Mouse (Mus musculus): ENCODE results near the gene Trim38. TPM values are rescaled to one million over a fixed set of nuclear protein-coding genes. Genes with fewer than 3 reads are reported as not detected.
"Not testable (repeated sequence)": the region's sequence is repeated elsewhere in the genome, so short reads cannot be mapped to it uniquely, and the experiment has no call there.

The Trim38 gene
- not detected in 2 replicates for polyA plus RNA-seq (2015; fragmentation: Nextera tagmentation; extraction: Ambion mirVana)

- WGBS = 88% methylated on average over 2 of the region's 2 CpGs
- H3K27ac ChIP-seq (ENCODE audit: low read length); ATAC-seq (ENCODE audit: low FRiP score, low TSS enrichment): not testable (repeated sequence)
These were observed at the start of gene Trim38 for GRCm38 (mm10) chr13:23769613-23770012. TSS of gene Trim38 (plus strand) at chr13:23769913.

GRCm38 (mm10) chr13:23724239-23724638 is 45.5 kb upstream of the Trim38 start:
- Histone ChIP-seq H3K9me3 (ENCODE audit: low read length) (no peaks in the 10 kb centered on the region), H3K4me1 (ENCODE audit: insufficient read depth, low read length) (no peaks in the 10 kb centered on the region), H3K27ac (ENCODE audit: low read length) (no peak overlapping the region), H3K36me3 (ENCODE audit: insufficient read depth, low read length) (no peaks in the 10 kb centered on the region), H3K9ac (replicated peaks; ENCODE audit: low read length) (no peak overlapping the region), H3K27me3 (ENCODE audit: insufficient read depth, low read length) (no peaks in the 10 kb centered on the region), H3K4me3 (ENCODE audit: low read length) (no peak overlapping the region), H3K4me2 (replicated peaks; ENCODE audit: low read depth, low read length) (no peak overlapping the region)
- 81% methylated on average over 4 of the region's 4 CpGs for WGBS
- no peak for ATAC-seq (ENCODE audit: low FRiP score, low TSS enrichment)

More at GRCm38 (mm10) chr13:23769613-23770012, at the start of gene Trim38:
- not testable (repeated sequence) for H3K4me3 ChIP-seq (ENCODE audit: low read length); H3K36me3 ChIP-seq (ENCODE audit: insufficient read depth, low read length); H3K9ac ChIP-seq (replicated peaks; ENCODE audit: low read length); H3K4me2 ChIP-seq (replicated peaks; ENCODE audit: low read depth, low read length); H3K27me3 ChIP-seq (ENCODE audit: insufficient read depth, low read length); H3K4me1 ChIP-seq (ENCODE audit: insufficient read depth, low read length); H3K9me3 ChIP-seq (ENCODE audit: low read length)

GRCm38 (mm10) chr13:23725213-23725612 is 44.5 kb upstream of the Trim38 start:
- H3K27ac ChIP-seq (ENCODE audit: low read length) = no peak overlapping the region
- H3K27me3 ChIP-seq (ENCODE audit: insufficient read depth, low read length) = no peaks in the 10 kb centered on the region
- no peaks in the 10 kb centered on the region for H3K4me1 ChIP-seq (ENCODE audit: insufficient read depth, low read length)
- H3K4me3 ChIP-seq (ENCODE audit: low read length) = no peak overlapping the region
- H3K9ac ChIP-seq (replicated peaks; ENCODE audit: low read length) = no peak overlapping the region
- H3K36me3 ChIP-seq (ENCODE audit: insufficient read depth, low read length) = no peaks in the 10 kb centered on the region
- H3K4me2 ChIP-seq (replicated peaks; ENCODE audit: low read depth, low read length) = no peak overlapping the region
- no peak for ATAC-seq (ENCODE audit: low FRiP score, low TSS enrichment)
- WGBS = no CpG with 5 or more reads among the region's 1 CpGs
- H3K9me3 ChIP-seq (ENCODE audit: low read length) = no peaks in the 10 kb centered on the region

GRCm38 (mm10) chr13:23728472-23729191 is 41.1 kb upstream of the Trim38 start:
- Histone ChIP-seq H3K9ac (replicated peaks; ENCODE audit: low read length) (no peak overlapping the region), H3K4me2 (replicated peaks; ENCODE audit: low read depth, low read length) (no peak overlapping the region), H3K4me3 (ENCODE audit: low read length) (no peak overlapping the region), H3K36me3 (ENCODE audit: insufficient read depth, low read length) (no peaks in the 10 kb centered on the region), H3K4me1 (ENCODE audit: insufficient read depth, low read length) (peaks cover 3% of the 10 kb centered on the region; the same call in 1 of the 2 replicates), H3K27ac (ENCODE audit: low read length) (no peak overlapping the region), H3K9me3 (ENCODE audit: low read length) (no peaks in the 10 kb centered on the region), H3K27me3 (ENCODE audit: insufficient read depth, low read length) (no peaks in the 10 kb centered on the region)
- 92% methylated on average over 18 of the region's 18 CpGs for WGBS
- no peak for ATAC-seq (ENCODE audit: low FRiP score, low TSS enrichment)

- Histone ChIP-seq H3K27me3 (ENCODE audit: insufficient read depth, low read length) (no peaks in the 10 kb centered on the region), H3K9ac (replicated peaks; ENCODE audit: low read length) (no peak overlapping the region), H3K4me1 (ENCODE audit: insufficient read depth, low read length) (peaks cover 3% of the 10 kb centered on the region; the same call in 1 of the 2 replicates), H3K27ac (ENCODE audit: low read length) (no peak overlapping the region), H3K4me3 (ENCODE audit: low read length) (no peak overlapping the region), H3K9me3 (ENCODE audit: low read length) (no peaks in the 10 kb centered on the region), H3K36me3 (ENCODE audit: insufficient read depth, low read length) (no peaks in the 10 kb centered on the region), H3K4me2 (replicated peaks; ENCODE audit: low read depth, low read length) (no peak overlapping the region)
- ATAC-seq (ENCODE audit: low FRiP score, low TSS enrichment) = no peak
- 94% methylated on average over 9 of the region's 9 CpGs for WGBS
These were observed 40.6 kb upstream of the Trim38 start for GRCm38 (mm10) chr13:23729192-23729525.

- ATAC-seq (ENCODE audit: low FRiP score, low TSS enrichment) = no peak
- no peak overlapping the region for H3K4me2 ChIP-seq (replicated peaks; ENCODE audit: low read depth, low read length)
These were observed 40.0 kb upstream of the Trim38 start for GRCm38 (mm10) chr13:23729706-23730105.

GRCm38 (mm10) chr13:23730479-23730878 is 39.2 kb upstream of the Trim38 start:
- WGBS = 20% methylated on average over 8 of the region's 8 CpGs
- Histone ChIP-seq H3K4me1 (ENCODE audit: insufficient read depth, low read length) (peaks cover 3% of the 10 kb centered on the region; the same call in 1 of the 2 replicates), H3K4me2 (replicated peaks; ENCODE audit: low read depth, low read length) (peak overlapping the region; percentile 6; the same call in 1 of the 2 replicates), H3K9me3 (ENCODE audit: low read length) (no peaks in the 10 kb centered on the region), H3K27ac (ENCODE audit: low read length) (0 out of 2 replicates have a peak overlapping the region, but pooled peaks have one; percentile 32), H3K27me3 (ENCODE audit: insufficient read depth, low read length) (no peaks in the 10 kb centered on the region), H3K36me3 (ENCODE audit: insufficient read depth, low read length) (no peaks in the 10 kb centered on the region), H3K9ac (replicated peaks; ENCODE audit: low read length) (no peak overlapping the region), H3K4me3 (ENCODE audit: low read length) (no peak overlapping the region)
- peak; percentile 81 for ATAC-seq (ENCODE audit: low FRiP score, low TSS enrichment)

More at GRCm38 (mm10) chr13:23729706-23730105, 40.0 kb upstream of the Trim38 start:
- Histone ChIP-seq H3K36me3 (ENCODE audit: insufficient read depth, low read length) (no peaks in the 10 kb centered on the region), H3K4me3 (ENCODE audit: low read length) (no peak overlapping the region), H3K27me3 (ENCODE audit: insufficient read depth, low read length) (no peaks in the 10 kb centered on the region), H3K4me1 (ENCODE audit: insufficient read depth, low read length) (peaks cover 3% of the 10 kb centered on the region; the same call in 1 of the 2 replicates), H3K9me3 (ENCODE audit: low read length) (no peaks in the 10 kb centered on the region), H3K9ac (replicated peaks; ENCODE audit: low read length) (no peak overlapping the region), H3K27ac (ENCODE audit: low read length) (no peak overlapping the region)
- 93% methylated on average over 5 of the region's 5 CpGs for WGBS

GRCm38 (mm10) chr13:23732156-23732804 is 37.4 kb upstream of the Trim38 start:
- peaks cover 3% of the 10 kb centered on the region; the same call in 1 of the 2 replicates for H3K4me1 ChIP-seq (ENCODE audit: insufficient read depth, low read length)
- no peak overlapping the region for H3K4me2 ChIP-seq (replicated peaks; ENCODE audit: low read depth, low read length)
- H3K27me3 ChIP-seq (ENCODE audit: insufficient read depth, low read length) = no peaks in the 10 kb centered on the region
- H3K9ac ChIP-seq (replicated peaks; ENCODE audit: low read length) = no peak overlapping the region
- no peak overlapping the region for H3K4me3 ChIP-seq (ENCODE audit: low read length)
- no peaks in the 10 kb centered on the region for H3K36me3 ChIP-seq (ENCODE audit: insufficient read depth, low read length)
- WGBS = 24% methylated on average over 8 of the region's 8 CpGs
- no peak for ATAC-seq (ENCODE audit: low FRiP score, low TSS enrichment)
- no peak overlapping the region for H3K27ac ChIP-seq (ENCODE audit: low read length)
- H3K9me3 ChIP-seq (ENCODE audit: low read length) = no peaks in the 10 kb centered on the region

- Histone ChIP-seq H3K4me2 (replicated peaks; ENCODE audit: low read depth, low read length) (no peak overlapping the region), H3K9ac (replicated peaks; ENCODE audit: low read length) (0 out of 2 replicates have a peak overlapping the region, but pooled peaks have one; percentile 11), H3K27me3 (ENCODE audit: insufficient read depth, low read length) (no peaks in the 10 kb centered on the region), H3K9me3 (ENCODE audit: low read length) (no peaks in the 10 kb centered on the region), H3K36me3 (ENCODE audit: insufficient read depth, low read length) (no peaks in the 10 kb centered on the region), H3K4me1 (ENCODE audit: insufficient read depth, low read length) (peaks cover 13% of the 10 kb centered on the region), H3K27ac (ENCODE audit: low read length) (no peak overlapping the region), H3K4me3 (ENCODE audit: low read length) (no peak overlapping the region)
- ATAC-seq (ENCODE audit: low FRiP score, low TSS enrichment) = no peak
- WGBS = 77% methylated on average over 5 of the region's 5 CpGs
These were observed 32.6 kb upstream of the Trim38 start for GRCm38 (mm10) chr13:23737091-23737490.

- Histone ChIP-seq H3K36me3 (ENCODE audit: insufficient read depth, low read length) (no peaks in the 10 kb centered on the region), H3K9ac (replicated peaks; ENCODE audit: low read length) (peak overlapping the region; percentile 82), H3K4me1 (ENCODE audit: insufficient read depth, low read length) (peaks cover 13% of the 10 kb centered on the region), H3K27ac (ENCODE audit: low read length) (peak overlapping the region; percentile 99), H3K27me3 (ENCODE audit: insufficient read depth, low read length) (no peaks in the 10 kb centered on the region), H3K9me3 (ENCODE audit: low read length) (no peaks in the 10 kb centered on the region), H3K4me3 (ENCODE audit: low read length) (peak overlapping the region; percentile 58), H3K4me2 (replicated peaks; ENCODE audit: low read depth, low read length) (peak overlapping the region; percentile 84)
- WGBS = 29% methylated on average over 4 of the region's 4 CpGs
- no peak for ATAC-seq (ENCODE audit: low FRiP score, low TSS enrichment)
These were observed 31.7 kb upstream of the Trim38 start for GRCm38 (mm10) chr13:23738041-23738440.
